Mouse (Mus musculus) CH12.LX (cell line): ENCODE results near the gene Dhdh. TPM values are rescaled to one million over a fixed set of nuclear protein-coding genes. Genes with fewer than 3 reads are reported as not detected.

Experiments
- DNase-seq: peaks from one replicate; pipeline ENCODE4 v3.0.0-alpha.2; 2013; ENCODE audit errors: extremely low read depth
- H3K27ac ChIP-seq: 2 replicates; pipeline ENCODE4 v1.5.1; 2012; ENCODE audit warnings: low read depth, mild to moderate bottlenecking, control low read depth, moderate library complexity; ENCODE audit not compliant: insufficient read depth
- H3K27me3 ChIP-seq: replicated peaks from 2 replicates; pipeline ENCODE3; 2012; ENCODE audit warnings: inconsistent platforms
- H3K36me3 ChIP-seq, 2 experiments: replicated peaks in 1 of 2; 2 replicates each; pipeline versions ENCODE3 to v1.6.1; 2012; ENCODE audit warnings: inconsistent platforms in 1 of 2, low read length in 1 of 2, mild to moderate bottlenecking in 1 of 2, mixed read lengths in 1 of 2, moderate library complexity in 1 of 2; ENCODE audit not compliant: control insufficient read depth in 1 of 2, insufficient read depth in 1 of 2
- H3K4me1 ChIP-seq, 2 experiments: 2 replicates each; pipeline ENCODE4 v1.6.1; 2012; ENCODE audit warnings: inconsistent platforms in 1 of 2, moderate library complexity in 1 of 2; ENCODE audit not compliant: insufficient read depth in 2 of 2, control insufficient read depth in 1 of 2
- H3K4me2 ChIP-seq: 2 replicates; pipeline ENCODE4 v1.6.1; 2012; ENCODE audit warnings: low read depth, mild to moderate bottlenecking, control low read depth; ENCODE audit not compliant: poor library complexity, insufficient read depth, severe bottlenecking
- H3K4me3 ChIP-seq, 3 experiments: fragments of 150-350 bp in 1 of 3; sonication (generic) in 1 of 3; replicated peaks in 1 of 3; 2 replicates each; pipeline versions ENCODE3 to v1.5.1; 2011 to 2012; ENCODE audit warnings: low read depth in 2 of 3, low read length in 2 of 3, mild to moderate bottlenecking in 2 of 3, moderate library complexity in 2 of 3, control low read depth in 1 of 3, improper control_type of control experiment in 1 of 3, inconsistent platforms in 1 of 3, mixed read lengths in 1 of 3; ENCODE audit not compliant: poor library complexity in 1 of 3
- H3K79me2 ChIP-seq: replicated peaks from 2 replicates; pipeline ENCODE4 v1.6.1; 2012; ENCODE audit warnings: mild to moderate bottlenecking, moderate library complexity; ENCODE audit not compliant: control insufficient read depth, poor library complexity, insufficient read depth, severe bottlenecking; ENCODE audit errors: extremely low read depth
- H3K9ac ChIP-seq: 2 replicates; pipeline ENCODE4 v1.6.1; 2012; ENCODE audit warnings: low read depth, mild to moderate bottlenecking, control low read depth, moderate library complexity; ENCODE audit not compliant: insufficient read depth
- H3K9me3 ChIP-seq: replicated peaks from 2 replicates; pipeline ENCODE3; 2012; ENCODE audit warnings: low read length, inconsistent platforms, mixed read lengths
- CHD2 ChIP-seq: IDR thresholded peaks from 2 replicates; pipeline ENCODE4 v1.6.1; 2011; ENCODE audit warnings: low read length, improper control_type of control experiment
- CTCF ChIP-seq, 2 experiments: IDR thresholded peaks in 1 of 2; conservative IDR thresholded peaks in 1 of 2; 2 replicates each; pipeline ENCODE4 v1.5.1; 2011 to 2012; ENCODE audit warnings: low read depth in 2 of 2, low read length in 2 of 2, improper control_type of control experiment in 1 of 2, inconsistent platforms in 1 of 2, mild to moderate bottlenecking in 1 of 2, moderate library complexity in 1 of 2
- HCFC1 ChIP-seq: IDR thresholded peaks from 2 replicates; pipeline ENCODE4 v1.6.1; 2012; ENCODE audit warnings: low read depth, mild to moderate bottlenecking, inconsistent platforms, low read length, improper control_type of control experiment
- JUN ChIP-seq: IDR thresholded peaks from 2 replicates; pipeline ENCODE4 v1.6.1; 2011; ENCODE audit warnings: low read depth, mild to moderate bottlenecking, low read length, improper control_type of control experiment, moderate library complexity; ENCODE audit not compliant: insufficient read depth
- MAX ChIP-seq: IDR thresholded peaks from 2 replicates; pipeline ENCODE4 v1.6.1; 2011; ENCODE audit warnings: low read length, improper control_type of control experiment
- MAZ ChIP-seq: IDR thresholded peaks from 2 replicates; pipeline ENCODE4 v1.6.1; 2012; ENCODE audit warnings: low read depth, mild to moderate bottlenecking, inconsistent platforms, low read length, improper control_type of control experiment, moderate library complexity
- MEF2A ChIP-seq: IDR thresholded peaks from 2 replicates; pipeline ENCODE4 v1.6.1; 2014; ENCODE audit warnings: low read depth, mild to moderate bottlenecking, inconsistent platforms, low read length, improper control_type of control experiment, borderline replicate concordance
- MXI1 ChIP-seq: IDR thresholded peaks from 2 replicates; pipeline ENCODE4 v1.6.1; 2011; ENCODE audit warnings: mild to moderate bottlenecking, low read depth, low read length, improper control_type of control experiment
- NRF1 ChIP-seq: IDR thresholded peaks from 2 replicates; pipeline ENCODE4 v1.6.1; 2014; ENCODE audit warnings: low read depth, mild to moderate bottlenecking, inconsistent platforms, low read length, improper control_type of control experiment, moderate library complexity
- PAX5 ChIP-seq: IDR thresholded peaks from 2 replicates; pipeline ENCODE4 v1.6.1; 2012; ENCODE audit warnings: low read length, inconsistent platforms, mixed read lengths
- POLR2A ChIP-seq: IDR thresholded peaks from 2 replicates; pipeline ENCODE4 v1.6.1; 2011; ENCODE audit warnings: low read depth, mild to moderate bottlenecking, improper control_type of control experiment, low read length
- SIN3A ChIP-seq: IDR thresholded peaks from 2 replicates; pipeline ENCODE4 v1.6.1; 2012; ENCODE audit warnings: low read length, improper control_type of control experiment, inconsistent platforms
- TBP ChIP-seq: conservative IDR thresholded peaks from 2 replicates; pipeline ENCODE4 v1.6.1; 2011; ENCODE audit warnings: low read depth, low read length, improper control_type of control experiment
- TCF12 ChIP-seq: IDR thresholded peaks from 2 replicates; pipeline ENCODE4 v1.6.1; 2014; ENCODE audit warnings: low read depth, mild to moderate bottlenecking, inconsistent platforms, low read length, improper control_type of control experiment
- UBTF ChIP-seq: IDR thresholded peaks from 2 replicates; pipeline ENCODE4 v1.6.1; 2012; ENCODE audit warnings: low read depth, mild to moderate bottlenecking, inconsistent platforms, low read length, improper control_type of control experiment, moderate library complexity
- USF1 ChIP-seq: IDR thresholded peaks from 2 replicates; pipeline ENCODE4 v1.6.1; 2014; ENCODE audit warnings: low read depth, mild to moderate bottlenecking, inconsistent platforms, low read length, improper control_type of control experiment
- ZC3H11A ChIP-seq: IDR thresholded peaks from 2 replicates; pipeline ENCODE4 v1.6.1; 2012; ENCODE audit warnings: low read depth, mild to moderate bottlenecking, inconsistent platforms, low read length, improper control_type of control experiment
- dilution Hi-C: fragments of 300-500 bp; cut with MboI; formaldehyde crosslinking; loops from 2 replicates; pipeline ENCODE4 v1.14.3; 2020; ENCODE audit warnings: low sequenced_read_pairs; ENCODE audit not compliant: extremely low pct_unique_long_range_greater_than_20kb, extremely low pct_ligation_motif_present
- in situ Hi-C: fragments of 300-500 bp; cut with MboI; formaldehyde crosslinking; loops from 3 replicates; pipeline ENCODE4 v1.14.3; 2019; ENCODE audit warnings: low sequenced_read_pairs, low pct_ligation_motif_present, low pct_unique_long_range_greater_than_20kb, mixed read lengths
- polyA plus RNA-seq: library from polyadenylated mRNA; unstranded; fragments of >175 nt; gene quantifications from 2 replicates; pipeline ENCODE4 v1.2.1, GENCODE M21; 2012; ENCODE audit warnings: low read depth; ENCODE audit not compliant: insufficient read length
- total RNA-seq, 2 experiments: library from RNA; depleted of rRNA; stranded (reverse); fragments of 300-350 nt in 1 of 2; fragments of >200 nt in 1 of 2; gene quantifications; 2 replicates each; pipeline ENCODE4 v1.2.3; 2012 to 2014

Gene Dhdh
- total and polyA plus RNA-seq, 3 experiments, result 5.9 to 18.0 (median 7.2) TPM

GRCm38 (mm10) chr7:45507583-45507982 lies 19.0 kb upstream of the Dhdh start:
- H3K36me3 ChIP-seq, result peaks cover 10 to 52% of the 10 kb centered on the region in 2 experiments
- no peak overlapping the region for H3K4me3 ChIP-seq
- H3K79me2 ChIP-seq, result no peaks in the 10 kb centered on the region
- H3K9ac ChIP-seq, result no peak overlapping the region
- H3K9me3 ChIP-seq, result no peaks in the 10 kb centered on the region
- H3K4me2 ChIP-seq, result no peak overlapping the region
- H3K4me1 ChIP-seq, result peaks cover 2 to 16% of the 10 kb centered on the region in 2 experiments; a peak in 3 of 4 replicates
- H3K27ac ChIP-seq, result no peak overlapping the region
- TF ChIP-seq MAX, result no peak
- no peak for TF ChIP-seq MAZ
- TF ChIP-seq TCF12, result no peak
- TF ChIP-seq MXI1, result no peak
- TF ChIP-seq CHD2, result no peak
- TF ChIP-seq TBP, result no peak
- TF ChIP-seq SIN3A, result no peak
- TF ChIP-seq CTCF (conservative IDR thresholded peaks at IDR 0.05 in 1 of 2, IDR thresholded peaks at IDR 0.05 in 1 of 2; ENCODE audit: low read depth in 2 of 2, low read length in 2 of 2), result no peak
- no peak for TF ChIP-seq MEF2A
- no peak for TF ChIP-seq USF1
- no peak for DNase-seq
- in situ Hi-C loops (no loop called here), dilution Hi-C loops (no loop called here)
- no peaks in the 10 kb centered on the region for H3K27me3 ChIP-seq

- peaks cover 70 to 94% of the 10 kb centered on the region in 2 experiments for H3K36me3 ChIP-seq
- H3K27ac ChIP-seq, result no peak overlapping the region
- H3K27me3 ChIP-seq, result no peaks in the 10 kb centered on the region
- no peak overlapping the region for H3K4me2 ChIP-seq
- H3K4me1 ChIP-seq, result peaks cover under 1 to 14% of the 10 kb centered on the region in 2 experiments; a peak in 1 of 4 replicates
- H3K9me3 ChIP-seq, result no peaks in the 10 kb centered on the region
- TF ChIP-seq HCFC1 (0 out of 2 replicates have a peak, but pooled peaks have one; percentile 33), JUN (no peak), ZC3H11A (no peak), UBTF (no peak), PAX5 (no peak), POLR2A (no peak), NRF1 (no peak), SIN3A (no peak)
- DNase-seq, result no peak
- H3K79me2 ChIP-seq, result no peaks in the 10 kb centered on the region
- dilution Hi-C loops, result no loop called here
- H3K9ac ChIP-seq, result no peak overlapping the region
- H3K4me3 ChIP-seq, result no peak overlapping the region
- in situ Hi-C loops, result no loop called here
Observed at GRCm38 (mm10) chr7:45498427-45498826, 9.8 kb upstream of the Dhdh start.
